Mouse (Mus musculus) lung, postnatal 14 days (tissue): ENCODE results near the gene Slfn3.
A peak's percentile ranks its signal among the peaks of the same experiment; 100 is the strongest.
"Not testable (repeated sequence)": the region's sequence is repeated elsewhere in the genome, so short reads cannot be mapped to it uniquely, and the experiment has no call there.

Source experiments
- DNase-seq: peaks from one replicate; pipeline ENCODE4 v3.0.0; 2021

Slfn3 gene

DNA sequence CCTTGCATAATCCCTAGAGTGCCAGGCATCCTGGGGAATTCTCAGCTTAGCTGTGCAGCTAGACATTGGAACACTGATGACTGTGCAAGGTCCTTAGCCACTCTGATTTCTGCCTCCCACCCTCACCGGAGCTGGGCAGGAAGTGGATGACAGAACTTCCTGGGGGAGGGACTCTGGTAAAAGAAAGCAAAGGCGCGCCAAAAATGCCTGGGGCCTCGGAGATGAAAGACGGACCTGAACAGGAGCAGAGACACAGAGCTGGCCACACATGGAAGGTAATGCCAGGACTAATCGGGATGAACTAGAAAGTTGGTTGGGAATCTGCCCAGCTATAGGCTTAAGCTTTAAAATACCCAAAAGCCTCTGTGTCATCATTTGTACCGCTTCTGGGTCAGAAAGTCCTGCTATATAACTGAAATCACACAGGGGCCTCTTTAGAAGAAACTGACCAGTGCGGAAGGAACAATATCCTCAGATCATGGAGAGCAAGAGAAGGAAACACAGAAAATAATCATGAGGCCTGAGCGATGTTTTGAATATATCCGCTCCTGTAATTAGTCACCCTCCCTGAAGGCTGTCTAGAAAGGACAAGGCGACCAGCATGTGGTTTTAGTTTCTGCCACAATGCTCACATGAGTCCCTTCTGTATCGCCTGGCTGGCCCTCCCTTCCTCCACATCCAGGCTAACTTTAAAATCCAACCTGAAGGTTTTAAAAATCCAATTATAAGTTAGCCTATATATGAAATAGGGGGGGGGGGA, at the start of gene Slfn3:
Slfn3 (plus strand) TSS at position 197 of the 760 bp plus-strand sequence.
- DNase-seq: peak; percentile 41

DNA sequence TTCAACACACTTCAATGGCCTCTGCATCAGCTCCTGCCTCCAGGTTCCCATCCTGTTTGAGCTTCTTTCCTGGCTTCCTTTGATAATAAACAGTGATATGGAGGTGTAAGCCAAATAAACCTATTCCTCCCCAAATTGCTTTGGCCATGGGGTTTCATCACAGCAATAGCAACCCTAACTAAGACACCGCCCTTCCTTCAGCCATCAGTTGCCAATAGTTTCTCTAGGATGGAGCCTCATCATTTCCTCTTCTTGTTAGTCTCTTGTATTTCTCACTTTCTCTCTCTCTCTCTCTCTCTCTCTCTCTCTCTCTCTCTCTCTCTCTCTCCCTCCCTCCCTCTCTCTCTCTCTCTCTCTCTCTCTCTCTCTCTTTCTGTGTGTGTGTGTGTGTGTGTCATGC, 42.2 kb upstream of the Slfn3 start:
- DNase-seq: not testable (repeated sequence)

DNA sequence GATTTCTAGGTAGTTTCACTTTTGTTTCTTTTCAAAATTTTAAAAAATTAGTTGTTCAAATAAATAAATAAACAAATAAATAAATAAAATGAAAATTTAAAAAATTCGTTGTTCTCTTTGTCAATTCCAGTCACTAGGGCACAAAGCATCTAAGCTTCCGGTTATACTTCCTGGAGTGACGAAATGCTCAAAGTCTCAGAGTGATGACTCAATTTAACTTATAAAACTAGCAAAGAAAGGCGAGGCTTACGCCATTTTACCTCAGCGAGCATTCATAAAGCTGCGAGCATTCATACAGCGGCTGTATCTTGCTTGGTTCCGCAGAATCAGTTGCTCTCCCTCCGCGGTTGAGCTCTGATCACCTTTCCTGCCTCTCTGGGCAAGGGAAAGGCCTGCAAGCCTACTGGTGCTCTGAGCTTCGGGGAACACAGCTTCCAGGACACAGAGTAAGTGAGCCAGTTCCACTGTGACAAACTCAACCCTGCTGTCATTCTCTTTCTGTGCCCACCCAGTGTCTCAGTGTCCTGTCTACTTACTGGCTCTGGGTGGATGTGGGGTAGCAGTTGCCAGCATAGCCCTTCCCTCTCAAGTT, 16.1 kb upstream of the Slfn3 start, which contains the start of gene Slfn4:
Slfn4 (plus strand) TSS at position 239 of the 592 bp plus-strand sequence.
- no peak for DNase-seq

DNA sequence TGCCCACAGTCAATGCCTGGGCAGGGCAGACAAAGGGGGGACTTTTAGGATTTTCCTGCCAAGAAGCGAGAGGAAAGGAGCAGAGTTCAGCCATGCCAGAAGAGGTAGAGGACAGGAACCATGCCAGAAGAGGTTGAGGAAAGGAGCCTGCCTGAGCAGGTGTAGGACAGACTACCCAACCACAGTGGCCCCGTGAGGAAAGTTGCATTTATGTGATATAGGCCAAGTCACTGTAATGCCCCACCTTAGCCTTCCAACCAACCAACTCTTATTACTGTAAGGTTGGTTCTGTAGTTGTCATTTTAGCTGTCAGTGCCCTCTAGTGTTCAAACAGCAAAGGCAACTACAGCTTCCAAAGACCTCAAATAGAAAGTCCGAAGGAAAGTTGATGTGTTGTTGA, 871 bp downstream of the Slfn3 start:
- peak; percentile 1 for DNase-seq

DNA sequence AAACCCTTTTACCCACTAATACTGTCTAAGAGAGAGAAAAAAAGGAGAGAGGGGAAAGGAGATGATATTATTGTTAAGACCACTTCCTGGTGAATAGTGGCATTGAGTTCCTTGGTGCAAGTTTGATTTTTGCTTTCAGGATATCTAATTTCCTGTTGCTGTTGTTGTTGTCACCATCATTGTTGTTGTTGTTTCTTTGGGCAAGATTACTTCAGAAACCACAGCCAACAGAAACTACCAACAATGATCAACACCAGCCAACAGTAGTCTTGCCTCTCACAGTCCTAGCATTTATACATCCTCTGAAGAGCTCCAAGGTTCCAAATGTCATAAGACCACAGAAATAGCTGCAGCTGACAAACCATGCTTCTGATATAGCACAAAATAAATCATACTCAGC, 13.9 kb downstream of the Slfn3 start:
- DNase-seq: no peak

DNA sequence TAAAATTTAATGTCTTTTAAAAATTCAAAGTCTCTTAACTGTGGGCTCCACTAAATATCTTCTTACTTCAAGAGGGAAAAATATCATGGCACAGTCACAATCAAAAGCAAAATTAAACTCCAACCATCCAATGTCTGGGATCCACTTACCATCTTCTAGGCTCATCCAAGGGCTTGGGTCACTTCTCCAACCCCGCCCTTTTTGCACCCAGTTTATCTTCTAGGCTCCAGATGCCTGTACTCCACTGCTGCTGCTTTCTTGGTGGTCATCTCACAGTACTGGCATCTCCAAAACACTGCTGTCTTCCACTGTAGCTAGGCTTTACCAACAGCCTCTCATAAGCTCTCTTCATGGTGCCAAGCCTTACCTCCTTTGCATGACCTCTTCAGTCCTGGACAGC, 25.0 kb downstream of the Slfn3 start:
- no peak for DNase-seq

DNA sequence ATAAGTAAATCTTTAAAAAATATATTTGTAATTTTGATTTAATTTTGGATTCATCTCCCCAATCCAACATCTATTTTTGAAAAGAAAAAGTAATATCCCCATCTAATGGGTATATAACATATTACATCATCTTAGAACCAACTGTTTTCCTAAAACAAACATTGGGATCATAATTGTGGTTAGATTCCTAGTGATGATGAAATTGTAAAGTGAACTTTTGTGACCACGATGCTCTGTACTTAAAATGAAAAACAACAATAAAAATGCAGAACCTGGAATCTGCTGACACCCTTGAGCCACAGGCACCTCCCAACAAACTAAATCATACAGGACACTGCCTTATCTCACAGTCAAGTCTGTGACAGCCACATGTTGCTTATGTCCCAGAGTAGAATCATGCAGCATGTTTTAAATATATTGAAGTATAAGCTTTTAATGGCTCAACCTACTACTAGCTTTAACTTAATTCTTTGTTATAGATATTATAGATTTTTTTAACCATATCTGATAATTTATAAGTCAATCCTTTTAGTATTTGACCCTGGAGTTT, 30.3 kb downstream of the Slfn3 start:
- no peak for DNase-seq

DNA sequence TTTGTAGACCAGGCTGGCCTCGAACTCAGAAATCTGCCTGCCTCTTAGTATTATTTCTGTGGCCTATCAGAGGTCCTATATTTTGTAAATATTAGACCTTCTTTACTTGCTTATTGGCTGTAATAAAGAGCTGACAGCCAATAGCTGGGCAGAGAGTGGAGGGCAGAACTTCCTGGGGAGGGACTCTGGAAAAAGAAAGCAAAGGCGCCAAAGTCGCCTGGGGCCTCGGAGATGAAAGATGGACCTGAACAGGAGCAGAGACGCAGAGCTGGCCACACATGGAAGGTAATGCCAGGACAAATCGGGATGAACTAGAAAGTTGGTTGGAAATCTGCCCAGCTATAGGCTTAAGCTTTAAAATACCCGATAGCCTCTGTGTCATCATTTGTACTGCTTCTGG, 32.2 kb downstream of the Slfn3 start:
- DNase-seq: peak; percentile 6

DNA sequence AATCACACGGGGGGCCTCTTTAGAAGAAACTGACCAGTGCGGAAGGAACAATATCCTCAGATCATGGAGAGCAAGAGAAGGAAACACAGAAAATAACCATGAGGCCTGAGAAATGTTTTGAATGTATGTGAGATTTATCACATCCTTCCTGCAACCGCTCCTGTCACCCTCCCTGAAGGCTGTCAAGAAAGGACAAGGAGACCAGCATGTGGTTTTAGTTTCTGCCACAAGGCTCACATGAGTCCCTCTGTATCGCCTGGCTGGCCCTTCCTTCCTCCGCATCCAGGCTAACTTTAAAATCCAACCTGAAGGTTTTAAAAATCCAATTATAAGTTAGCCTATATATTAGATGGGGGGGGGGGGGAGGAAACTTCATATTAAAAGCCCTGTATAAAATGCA, 32.7 kb downstream of the Slfn3 start:
- not testable (repeated sequence) for DNase-seq

DNA sequence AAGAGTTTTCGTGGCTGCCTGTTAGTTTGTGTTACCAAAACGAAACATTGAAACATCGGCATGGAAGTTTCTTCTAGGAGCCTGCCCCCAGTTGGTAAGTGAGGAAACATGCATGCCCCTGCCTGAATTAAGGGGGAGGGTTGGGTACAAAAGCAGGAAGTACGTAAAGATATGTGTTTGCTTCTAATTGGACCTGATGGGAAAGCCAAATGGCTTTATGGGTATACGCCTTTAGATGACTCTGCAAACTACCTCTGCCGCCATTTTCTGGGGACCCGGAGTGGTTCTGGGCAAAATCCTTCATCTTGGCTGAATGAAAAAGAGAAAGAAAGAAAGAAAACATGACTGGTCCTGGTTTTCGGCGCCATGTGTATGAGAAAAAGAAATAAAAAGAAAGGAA, 33.1 kb downstream of the Slfn3 start:
- no peak for DNase-seq

DNA sequence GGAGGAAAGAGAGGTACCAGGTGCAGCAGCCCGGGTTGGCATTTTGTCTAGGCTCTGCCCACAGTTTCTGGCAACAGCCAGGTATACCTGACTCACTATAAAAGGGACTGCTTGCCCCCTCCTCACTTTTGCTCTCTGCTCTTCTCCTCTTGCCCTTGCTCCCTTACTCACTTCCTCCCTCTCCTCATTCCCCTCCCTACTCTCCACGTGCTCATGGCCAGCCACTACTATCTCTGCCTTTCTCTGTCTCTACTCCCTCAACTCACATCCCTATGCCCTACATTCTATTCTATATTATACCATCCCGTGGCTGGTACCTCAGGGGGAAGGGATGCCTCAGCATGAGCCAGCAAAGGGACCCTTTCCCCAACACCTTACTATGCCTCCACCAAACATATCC, 33.6 kb downstream of the Slfn3 start:
- DNase-seq: no peak

DNA sequence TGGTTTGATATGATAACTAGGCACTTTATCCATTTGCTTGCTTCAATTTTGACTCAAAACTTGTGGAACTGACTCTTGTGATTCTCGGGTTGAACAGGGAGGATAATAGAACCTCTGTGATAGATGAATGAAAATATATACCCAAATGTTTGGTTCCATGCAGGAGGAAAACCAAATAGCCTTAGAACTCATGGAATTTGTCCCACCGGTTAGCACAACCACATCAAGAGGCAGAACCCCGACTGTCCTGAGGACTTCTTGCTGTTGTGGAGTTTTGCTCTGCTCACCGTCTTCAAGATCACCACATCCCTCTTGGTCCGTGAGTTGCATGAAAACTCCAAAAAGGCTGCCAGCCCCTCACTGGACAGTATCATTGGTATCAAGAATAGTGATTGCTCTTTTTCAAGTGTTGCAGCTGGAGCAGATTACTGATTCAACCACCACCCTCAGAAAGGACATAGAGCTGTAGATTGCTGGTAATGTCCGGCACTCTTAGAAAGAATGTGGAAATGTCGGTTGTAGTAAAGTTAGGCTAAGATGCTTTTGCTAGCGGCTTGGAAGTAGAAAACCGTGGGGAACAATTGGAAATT, 34.3 kb downstream of the Slfn3 start:
- no peak for DNase-seq

DNA sequence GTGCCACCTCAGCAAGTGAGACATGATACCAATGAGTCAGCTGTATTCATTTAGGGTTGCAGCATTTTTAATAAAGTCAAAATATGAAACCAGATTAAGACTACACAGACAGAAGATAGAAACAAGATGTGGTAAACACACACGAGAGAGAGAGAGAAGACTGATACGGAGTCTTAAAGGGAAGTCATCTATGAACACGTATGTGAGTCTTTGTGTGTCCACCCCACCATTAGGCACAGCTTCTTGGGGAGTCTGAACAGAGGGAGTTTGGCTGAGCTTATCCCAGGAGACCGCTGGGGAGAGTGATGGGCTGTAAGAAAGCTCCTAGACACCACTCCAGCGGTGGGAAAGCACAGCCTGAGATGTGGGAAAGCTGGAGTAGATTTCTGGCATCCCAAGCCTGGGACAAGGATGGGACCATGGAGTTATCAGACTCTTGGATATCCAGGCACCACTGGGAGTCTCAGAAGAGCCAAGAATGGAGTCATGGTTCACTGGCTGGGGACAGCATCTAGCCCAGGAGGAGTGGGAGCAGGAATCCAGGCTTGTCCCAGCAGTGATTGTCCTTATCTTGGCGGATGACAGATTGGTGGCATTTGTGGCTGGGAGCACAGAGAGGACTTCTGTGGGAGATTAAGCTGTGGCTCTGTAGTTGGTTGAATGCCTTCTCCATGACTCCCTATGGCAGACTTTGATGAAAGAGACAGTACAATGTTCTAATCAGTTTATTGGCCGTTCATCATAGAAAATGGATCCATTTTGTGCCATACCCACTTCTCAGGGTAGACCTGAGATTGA, 37.0 kb downstream of the Slfn3 start:
- DNase-seq: no peak

DNA sequence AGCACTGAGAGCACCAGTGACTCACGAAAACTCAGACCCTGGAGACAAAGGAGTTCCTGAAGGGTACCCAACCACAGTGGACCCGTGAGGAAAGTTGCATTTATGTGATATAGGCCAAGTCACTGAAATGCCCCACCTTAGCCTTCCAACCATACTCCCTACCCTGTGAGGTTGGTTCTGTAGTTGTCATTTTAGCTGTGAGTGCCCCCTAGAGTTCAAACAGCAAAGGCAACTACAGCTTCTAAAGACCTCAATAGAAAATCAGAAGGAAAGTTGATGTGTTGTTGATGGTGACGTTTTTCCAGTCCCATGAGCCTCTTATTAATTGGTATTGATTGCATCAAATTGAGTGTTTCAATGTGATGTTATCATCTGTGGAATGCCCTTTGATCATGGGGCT, 39.8 kb downstream of the Slfn3 start:
- DNase-seq: peak; percentile 5

DNA sequence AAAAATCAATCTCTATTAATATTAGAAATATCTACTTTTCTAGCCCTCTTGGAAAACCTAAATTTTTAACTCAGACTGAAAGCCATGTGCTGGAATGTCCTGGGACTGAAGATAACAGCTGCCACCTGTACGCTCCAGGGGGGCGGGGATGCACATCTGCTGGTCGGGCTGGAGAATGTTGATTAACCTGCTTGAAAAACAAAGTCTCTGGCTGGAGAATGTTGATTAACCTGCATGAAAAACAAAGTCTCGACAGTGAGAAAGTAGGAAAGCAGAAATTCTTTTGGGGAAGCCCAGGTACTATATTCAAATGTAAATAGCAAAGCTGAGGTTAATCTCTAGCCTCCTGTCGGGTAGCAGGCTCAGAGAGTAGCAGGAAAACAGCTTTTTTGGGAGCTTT, 42.5 kb downstream of the Slfn3 start:
- not testable (repeated sequence) for DNase-seq

DNA sequence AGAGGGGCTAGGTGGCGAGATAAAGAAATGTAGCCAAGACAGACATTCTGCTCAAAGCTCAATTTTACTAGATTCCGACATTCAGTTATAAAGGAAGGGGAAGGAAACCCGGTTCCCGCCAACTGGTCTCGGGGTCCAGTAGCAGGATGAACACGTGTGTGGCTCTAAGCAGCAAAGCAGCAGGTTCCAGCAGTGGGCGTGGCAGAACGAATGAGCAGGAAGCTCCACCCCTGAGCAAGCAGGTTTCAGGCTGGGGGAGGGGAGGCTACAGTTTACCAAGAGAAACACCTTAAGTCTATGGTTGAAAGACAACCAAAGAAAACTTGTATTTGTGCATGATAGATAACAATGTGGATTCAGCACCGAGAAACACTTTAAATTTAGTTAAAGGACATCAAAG, 46.3 kb downstream of the Slfn3 start:
- not testable (repeated sequence) for DNase-seq

DNA sequence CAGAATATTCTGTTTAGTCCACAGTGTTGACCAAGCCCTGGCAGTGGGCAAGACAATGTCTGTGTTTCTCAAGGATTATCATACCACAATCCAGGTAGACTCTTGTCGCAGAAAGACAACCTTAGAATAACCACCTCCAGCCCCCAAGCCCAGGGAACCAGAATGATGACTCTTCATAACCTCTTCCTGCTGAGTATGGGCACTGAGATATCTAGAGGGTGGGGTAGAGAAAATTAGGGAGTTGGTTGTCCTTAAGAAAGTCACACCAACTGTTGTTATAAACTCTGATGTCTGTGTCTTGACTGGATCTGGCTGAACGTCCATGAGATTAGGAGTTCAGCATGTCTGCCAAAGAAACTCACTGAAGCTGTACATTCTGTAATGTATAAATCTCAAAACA, 47.3 kb downstream of the Slfn3 start:
- no peak for DNase-seq

DNA sequence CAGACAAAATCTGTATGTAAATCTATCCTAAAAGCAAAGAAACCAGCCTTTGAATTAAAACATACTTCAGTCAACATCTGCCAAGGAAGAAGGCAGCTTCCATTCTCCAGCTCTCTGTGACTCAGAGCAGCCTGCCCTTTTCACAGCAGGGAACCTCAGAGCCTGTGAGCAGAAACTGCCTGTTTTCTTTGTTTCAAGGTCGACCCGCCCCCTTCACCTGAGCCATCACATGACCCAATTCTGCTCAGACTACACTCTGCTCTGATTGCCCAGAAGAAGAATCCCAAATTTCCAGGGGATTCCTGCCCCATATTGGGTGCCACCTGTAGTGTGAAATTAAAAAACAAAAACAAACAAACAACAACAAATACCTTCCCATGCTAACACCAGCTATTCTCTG, 48.7 kb downstream of the Slfn3 start:
- DNase-seq: no peak

DNA sequence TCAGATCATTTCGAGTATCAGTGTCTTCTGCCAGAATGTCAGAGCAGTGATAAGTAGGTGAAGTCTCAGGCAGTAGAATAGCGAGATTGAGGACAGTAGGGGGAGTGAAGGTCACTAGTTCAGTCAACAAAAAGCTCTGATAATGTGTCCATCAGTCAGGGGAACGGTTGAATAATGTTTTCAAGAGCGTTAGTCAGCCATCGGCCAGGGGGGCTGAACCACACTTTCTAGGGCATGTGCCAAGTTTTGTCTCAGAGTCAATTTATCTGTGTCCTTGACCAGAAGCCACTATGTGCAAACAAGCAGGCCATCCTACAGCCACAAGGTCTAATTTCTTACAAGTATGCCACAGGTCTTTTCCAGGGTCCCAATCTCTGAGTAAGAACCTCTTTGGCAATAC, 66.1 kb downstream of the Slfn3 start:
- DNase-seq: not testable (repeated sequence)

DNA sequence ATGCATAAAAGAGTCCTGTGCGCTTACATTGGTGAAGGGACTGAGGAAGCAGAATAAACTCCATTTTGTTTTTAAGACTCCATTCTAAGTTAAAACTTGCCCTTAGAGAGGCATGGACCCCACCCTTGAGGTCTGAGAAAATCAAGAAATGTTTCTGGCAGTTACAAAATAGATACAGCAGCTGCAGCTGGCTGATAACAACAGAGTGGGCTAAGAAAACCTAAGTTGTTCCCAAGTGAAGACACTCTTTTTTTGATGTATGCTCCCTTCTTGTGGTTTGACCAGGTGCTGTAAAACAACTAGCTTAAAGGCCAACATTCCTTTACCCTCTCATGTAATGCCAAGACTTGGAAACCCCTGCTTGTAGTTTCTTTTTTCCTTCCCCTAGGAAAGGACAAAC, 71.5 kb downstream of the Slfn3 start:
- DNase-seq: no peak

DNA sequence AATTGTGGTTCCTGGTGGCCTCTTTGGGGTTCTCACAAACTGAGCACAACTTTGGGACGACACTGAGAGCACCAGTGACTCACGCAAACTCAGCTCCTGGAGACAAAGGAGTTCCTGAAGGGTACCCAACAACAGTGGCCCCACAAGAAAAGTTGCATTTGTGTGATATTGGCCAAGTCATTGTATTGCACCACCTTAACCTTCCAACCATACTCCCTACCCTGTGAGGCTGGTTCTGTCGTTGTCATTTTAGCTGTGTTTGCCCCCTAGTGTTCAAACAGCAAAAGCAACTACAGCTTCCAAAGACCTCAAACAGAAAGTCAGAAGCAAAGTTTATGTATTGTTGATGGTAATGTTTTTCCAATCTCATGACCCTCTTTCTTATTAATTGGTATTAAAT, 72.0 kb downstream of the Slfn3 start:
- no peak for DNase-seq
